Mouse (Mus musculus) olfactory bulb, adult 2 months (tissue): ENCODE measurements around the gene Gm42372.
A peak's percentile ranks its signal among the peaks of the same experiment; 100 is the strongest.

Experiments used
- CTCF ChIP-seq: fragments of 200-500 bp; IDR thresholded peaks from 2 replicates; pipeline ENCODE4 v1.5.1; 2012; ENCODE audit warnings: low read depth, mild to moderate bottlenecking, low read length, moderate library complexity; ENCODE audit not compliant: insufficient read depth
- POLR2A ChIP-seq: fragments of 200-500 bp; IDR thresholded peaks from 2 replicates; pipeline ENCODE4 v1.6.1; 2012; ENCODE audit warnings: mild to moderate bottlenecking, low read depth, low read length, moderate library complexity; ENCODE audit not compliant: insufficient read depth

DNA sequence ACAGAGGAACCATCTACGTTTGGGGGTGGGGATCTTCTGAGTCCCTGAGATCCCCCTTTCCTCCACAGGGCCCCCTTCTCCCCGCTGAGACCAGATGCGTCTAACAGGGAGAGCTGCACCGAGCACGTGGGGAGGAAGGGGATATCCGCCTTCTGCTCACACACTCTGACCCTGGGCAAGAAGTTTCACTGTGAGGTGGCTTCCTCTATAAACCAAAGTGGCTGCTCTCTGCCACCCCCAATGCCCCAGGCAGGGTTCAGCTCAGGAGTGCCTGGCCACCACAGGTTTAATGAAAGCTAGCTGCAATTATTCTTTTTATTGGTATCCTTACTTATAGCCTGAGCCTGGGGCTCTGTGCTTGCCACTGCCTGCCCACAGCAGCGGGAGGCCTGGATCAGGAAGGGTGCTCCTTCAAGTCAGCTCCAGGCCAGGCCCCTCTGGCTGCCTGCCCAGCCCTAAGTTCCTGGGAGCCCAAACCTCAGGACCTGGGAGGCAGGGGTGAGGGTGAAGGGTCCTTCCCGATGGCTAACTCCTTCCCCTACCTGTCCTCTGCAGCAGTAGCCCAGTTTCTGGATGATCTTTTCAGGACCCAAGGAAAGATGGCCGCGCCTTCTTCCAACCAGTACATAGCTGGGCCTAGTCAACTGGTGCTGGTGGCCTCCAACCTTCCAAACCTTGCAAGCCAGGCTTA lies 42.1 kb downstream of the Gm42372 start:
- TF ChIP-seq CTCF (no peak), POLR2A (0 out of 2 replicates have a peak, but pooled peaks have one; percentile 14)
